In the genomic region with DNA sequence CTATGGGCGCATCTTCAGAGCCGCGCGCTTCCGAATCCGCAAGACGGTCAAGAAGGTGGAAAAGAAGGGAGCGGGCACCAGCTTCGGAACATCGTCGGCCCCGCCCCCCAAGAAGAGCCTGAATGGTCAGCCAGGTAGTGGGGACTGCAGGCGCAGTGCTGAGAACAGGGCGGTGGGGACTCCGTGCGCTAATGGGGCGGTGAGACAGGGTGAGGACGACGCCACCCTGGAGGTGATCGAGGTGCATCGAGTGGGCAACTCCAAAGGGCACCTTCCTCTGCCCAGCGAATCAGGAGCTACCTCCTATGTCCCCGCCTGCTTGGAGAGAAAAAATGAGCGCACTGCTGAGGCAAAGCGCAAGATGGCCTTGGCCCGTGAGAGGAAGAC, we compare ENCODE assay signal across 12 mouse cellular contexts. TPM values are rescaled to one million over a fixed set of nuclear protein-coding genes. Genes with fewer than 3 reads are reported as not detected.
DNase-seq lines count a peak whose midpoint lies in the region; ATAC-seq and TF ChIP-seq lines count a peak whose summit lies in the region.
"Had no signal": no experiment of that assay in that cellular context is flagged by ENCODE, and none has a peak within 500 bp of the region (broad histone marks: within the 10 kb centered on the region; RNA-seq: fewer than 3 reads in every experiment).

No protein-coding gene starts in this region.

- H3K4me3 ChIP-seq in forebrain, embryonic 15.5 days: peak overlapping the region; percentile 44
- H3K4me3 ChIP-seq in midbrain, embryonic 15.5 days: peak overlapping the region; percentile 51

- no peaks in the 10 kb centered on the region for H3K36me3 ChIP-seq in forebrain, embryonic 15.5 days
- H3K36me3 ChIP-seq in midbrain, embryonic 15.5 days (replicated peaks): no peaks in the 10 kb centered on the region

- ATAC-seq in forebrain, embryonic 15.5 days (replicated peaks): peak; percentile 65
- peak; percentile 82 for ATAC-seq in midbrain, embryonic 15.5 days (replicated peaks)

- H3K27ac ChIP-seq in forebrain, embryonic 15.5 days (replicated peaks): no peak overlapping the region
- H3K27ac ChIP-seq in midbrain, embryonic 15.5 days: no peak overlapping the region

- H3K27me3 ChIP-seq in forebrain, embryonic 15.5 days: peaks cover 35% of the 10 kb centered on the region
- peaks cover 30% of the 10 kb centered on the region for H3K27me3 ChIP-seq in midbrain, embryonic 15.5 days (replicated peaks)

- 4% methylated on average over 26 of the region's 26 CpGs for WGBS in forebrain, embryonic 15.5 days
- WGBS in midbrain, embryonic 15.5 days: 2% methylated on average over 26 of the region's 26 CpGs

- peak overlapping the region; percentile 45 for H3K9ac ChIP-seq in forebrain, embryonic 15.5 days (replicated peaks)
- peak overlapping the region; percentile 48 for H3K9ac ChIP-seq in midbrain, embryonic 15.5 days

- H3K4me2 ChIP-seq in forebrain, embryonic 15.5 days (replicated peaks): peak overlapping the region; percentile 83
- H3K4me2 ChIP-seq in midbrain, embryonic 15.5 days: peak overlapping the region; percentile 87
- H3K4me2 ChIP-seq: liver, embryonic 11.5 days had no signal

- peaks cover 26% of the 10 kb centered on the region for H3K4me1 ChIP-seq in forebrain, embryonic 15.5 days
- peaks cover 11% of the 10 kb centered on the region; the same call in 1 of the 2 replicates for H3K4me1 ChIP-seq in midbrain, embryonic 15.5 days

- intact Hi-C loops in heart, postnatal 36 days (cut with DNase I): loop anchor here (10.0 kb wide), 1 partner anchor 1270 kb away; no protein-coding TSS in a partner anchor

- no peak for TF ChIP-seq POLR2A in brain, embryonic 14.5 days (IDR thresholded peaks at IDR 0.05; ENCODE audit: borderline replicate concordance, extremely low read depth, insufficient read depth, insufficient read length, poor library complexity, severe bottlenecking)

- no peaks in the 10 kb centered on the region for H3K9me3 ChIP-seq in forebrain, embryonic 15.5 days
- no peaks in the 10 kb centered on the region for H3K9me3 ChIP-seq in midbrain, embryonic 15.5 days

- no peak for TF ChIP-seq CTCF in brain, embryonic 14.5 days (IDR thresholded peaks at IDR 0.05; ENCODE audit: borderline replicate concordance, extremely low read depth, insufficient read depth, insufficient read length)

- peak; percentile 27 to 30 for DNase-seq in layer of hippocampus, postnatal 25 days (ENCODE audit: extremely low spot score in 1 of 2, low spot score in 1 of 2)
- no peak for DNase-seq in layer of hippocampus, adult 9-10 months (ENCODE audit: low spot score)
- peak; percentile 19 for DNase-seq in brain, embryonic 14.5 days (ENCODE audit: low read depth)
- DNase-seq in lung, postnatal 36 days: no peak
- DNase-seq in heart, postnatal 36 days: no peak
- DNase-seq in embryo, embryonic 10 days (ENCODE audit: low spot score): no peak
- DNase-seq: cerebellum, adult 18-20 months; thymus, adult 18-20 months had no signal

RNA-seq across cellular contexts. Expression of gene Htr1a, which starts 1.4 kb away (rescaled TPM):
- total RNA-seq in layer of hippocampus, postnatal 25 days (2021): 10 to 100 TPM; 37.8 to 43.9 TPM
- 1.3 and 2.3 TPM in 2 replicates for polyA plus RNA-seq in brain, embryonic 14.5 days (2012; rRNA removed)
- 1.0 and 1.3 TPM in 2 replicates for polyA plus RNA-seq in forebrain, embryonic 15.5 days (2015; fragmentation: Nextera tagmentation; extraction: Ambion mirVana)
- polyA plus RNA-seq in midbrain, embryonic 15.5 days (2015; fragmentation: Nextera tagmentation; extraction: Ambion mirVana): 2.6 and 3.2 TPM in 2 replicates
- not detected for total RNA-seq in heart, postnatal 36 days (2021)
- polyA plus RNA-seq: heart, postnatal 0 days; liver, embryonic 11.5 days had no signal

Comparison
In these comparisons a context has a peak if more than half of its experiments do, and no peak if none do; other contexts are left out.
1. DNase-seq: peak in layer of hippocampus, postnatal 25 days (2 of 2) and brain, embryonic 14.5 days (single experiment); none in layer of hippocampus, adult 9-10 months (single experiment), lung, postnatal 36 days (single experiment), heart, postnatal 36 days (0 of 2) and embryo, embryonic 10 days (single experiment).